Mouse (Mus musculus) brown adipose tissue, adult 24 weeks (tissue): ENCODE measurements around the gene Twf1. TPM values are rescaled to one million over a fixed set of nuclear protein-coding genes. Genes with fewer than 3 reads are reported as not detected.

Experiments
- H3K27ac ChIP-seq: fragments of 200-500 bp; replicated peaks from 2 replicates; pipeline ENCODE4 v1.5.1; 2012; ENCODE audit warnings: low read depth, mild to moderate bottlenecking, low read length
- H3K4me1 ChIP-seq: fragments of 200-500 bp; 2 replicates; pipeline ENCODE4 v1.6.1; 2012; ENCODE audit warnings: low read length, mixed read lengths; ENCODE audit not compliant: control insufficient read depth, insufficient read depth, insufficient read length
- H3K4me3 ChIP-seq: fragments of 200-500 bp; 2 replicates; pipeline ENCODE4 v1.5.1; 2012; ENCODE audit warnings: low read depth, mild to moderate bottlenecking, low read length, moderate library complexity; ENCODE audit not compliant: insufficient read depth
- polyA plus RNA-seq: library from polyadenylated mRNA; stranded (reverse); fragments of >200 nt; gene quantifications from 2 replicates; pipeline ENCODE4 v1.2.4, GENCODE M21; 2012; ENCODE audit not compliant: missing spikeins, insufficient read depth, insufficient read length

The Twf1 gene
- polyA plus RNA-seq, 1 experiment = 53.0 TPM

- no peak overlapping the region for H3K27ac ChIP-seq
- H3K4me1 ChIP-seq = no peaks in the 10 kb centered on the region
- no peak overlapping the region for H3K4me3 ChIP-seq
Measured at GRCm38 (mm10) chr15:94544844-94545243, 44.8 kb downstream of the Twf1 start.

- peak overlapping the region; percentile 95 for H3K27ac ChIP-seq
- no peaks in the 10 kb centered on the region for H3K4me1 ChIP-seq
- H3K4me3 ChIP-seq = peak overlapping the region; percentile 99
Measured at GRCm38 (mm10) chr15:94544052-94544636, 45.5 kb downstream of the Twf1 start.

GRCm38 (mm10) chr15:94543409-94544051 is 46.2 kb downstream of the Twf1 start, which contains the start of the genes Pus7l and Irak4:
Gene Pus7l (minus strand): TSS chr15:94543547.
Gene Irak4 (plus strand): TSS chr15:94543643.
- Histone ChIP-seq H3K27ac (peak within 1 kb of the TSS; percentile 95), H3K4me3 (peak within 1 kb of the TSS; percentile 99)

GRCm38 (mm10) chr15:94542567-94543408 is 46.9 kb downstream of the Twf1 start:
- H3K27ac ChIP-seq = no peak overlapping the region
- no peaks in the 10 kb centered on the region for H3K4me1 ChIP-seq
- peak overlapping the region; percentile 99 for H3K4me3 ChIP-seq

More at GRCm38 (mm10) chr15:94543409-94544051, 46.2 kb downstream of the Twf1 start, which contains the start of the genes Pus7l and Irak4:
- H3K4me1 ChIP-seq = no peaks in the 10 kb centered on the region

GRCm38 (mm10) chr15:94539296-94539695 is 50.4 kb downstream of the Twf1 start:
- no peak overlapping the region for H3K4me3 ChIP-seq
- no peak overlapping the region for H3K27ac ChIP-seq
- H3K4me1 ChIP-seq = no peaks in the 10 kb centered on the region

- Histone ChIP-seq H3K4me3 (no peak overlapping the region), H3K27ac (no peak overlapping the region), H3K4me1 (no peaks in the 10 kb centered on the region)
Measured at GRCm38 (mm10) chr15:94535521-94535920, 54.2 kb downstream of the Twf1 start.

GRCm38 (mm10) chr15:94532956-94533355 is 56.7 kb downstream of the Twf1 start:
- Histone ChIP-seq H3K27ac (no peak overlapping the region), H3K4me3 (no peak overlapping the region), H3K4me1 (no peaks in the 10 kb centered on the region)

- Histone ChIP-seq H3K27ac (no peak overlapping the region), H3K4me3 (no peak overlapping the region), H3K4me1 (no peaks in the 10 kb centered on the region)
Measured at GRCm38 (mm10) chr15:94532306-94532705, 57.4 kb downstream of the Twf1 start.

- Histone ChIP-seq H3K4me3 (no peak overlapping the region), H3K4me1 (no peaks in the 10 kb centered on the region)
Measured at GRCm38 (mm10) chr15:94530519-94530918, 59.2 kb downstream of the Twf1 start.

More at GRCm38 (mm10) chr15:94530519-94530918, 59.2 kb downstream of the Twf1 start:
- H3K27ac ChIP-seq = no peak overlapping the region

Other genes with a start within 250 kb of the Twf1 start
- not detected in 2 replicates for gene Adamts20, start 124.5 kb downstream of the Twf1 start, polyA plus RNA-seq
- 1.7 TPM in 2 replicates for gene Pus7l, start 46.3 kb downstream of the Twf1 start, polyA plus RNA-seq
- gene Irak4, start 46.2 kb downstream of the Twf1 start, polyA plus RNA-seq = 5.7 and 6.0 TPM in 2 replicates
- gene Tmem117, start 39.3 kb upstream of the Twf1 start, polyA plus RNA-seq = not detected in 2 replicates